Mouse (Mus musculus): ENCODE results near the gene Esrp2.

DNA sequence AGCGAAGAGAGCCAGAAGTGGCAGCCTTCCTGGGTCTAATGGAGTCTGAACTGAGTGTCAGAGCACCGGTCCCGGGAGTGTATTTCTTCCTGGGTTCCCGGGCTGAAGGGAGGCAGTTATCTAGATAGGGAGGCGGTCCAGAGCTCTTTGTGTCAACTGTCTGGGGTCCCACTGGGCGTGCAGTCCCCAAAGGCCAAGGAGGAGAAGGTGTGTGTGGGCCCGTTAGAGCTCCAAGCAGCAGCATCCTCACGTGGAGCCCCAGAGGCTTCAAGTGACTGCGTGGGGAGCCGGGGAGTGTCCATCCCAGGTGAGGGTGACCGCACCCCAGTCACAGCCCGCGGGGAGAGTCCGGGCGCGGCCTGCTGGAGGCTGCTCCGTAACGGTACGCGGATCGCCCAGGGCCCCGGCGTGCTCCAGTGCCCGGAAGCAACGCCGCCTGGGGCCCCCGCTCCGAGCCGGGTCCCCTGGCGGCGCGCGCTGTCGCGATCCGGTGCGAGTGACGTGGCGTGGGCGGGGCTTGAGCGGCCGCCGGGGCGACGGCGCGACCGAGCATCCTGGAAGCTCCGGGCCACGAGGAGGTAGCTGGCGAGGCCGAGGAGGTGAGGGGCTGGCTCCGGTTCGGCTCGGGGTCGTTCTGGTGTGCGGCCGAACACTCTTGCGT, 31.7 kb upstream of the Esrp2 start, which contains the start of gene Slc7a6:
- no peak for TF ChIP-seq GATA1 (IDR thresholded peaks at IDR 0.05; ENCODE audit: borderline replicate concordance, low read length)
- no peak for TF ChIP-seq TAL1 (conservative IDR thresholded peaks at IDR 0.05; ENCODE audit: low read depth, low read length)
- no peak for TF ChIP-seq CTCF (IDR thresholded peaks at IDR 0.05; ENCODE audit: low read depth, low read length)
- TF ChIP-seq GATA2 (IDR thresholded peaks at IDR 0.05; ENCODE audit: borderline replicate concordance, low read depth, low read length), result no peak
- no peak for TF ChIP-seq POLR2AphosphoS5 (IDR thresholded peaks at IDR 0.05; ENCODE audit: insufficient replicate concordance, low read depth, low read length)

Measured in G1E (cell line).